Mouse (Mus musculus): ENCODE measurements around the gene Dnajb13. TPM values are rescaled to one million over a fixed set of nuclear protein-coding genes. Genes with fewer than 3 reads are reported as not detected.

Dnajb13 gene
- total and polyA plus RNA-seq, 3 experiments = 2.0 to 3.6 TPM; not detected in 1

GRCm38 (mm10) chr7:100522222-100522621, 7.5 kb upstream of the Dnajb13 start:
- peak in 2 of 3 experiments; percentile 19 to 25; a peak in 3 of 6 replicates for TF ChIP-seq CTCF (IDR thresholded peaks at IDR 0.05 in 2 of 3, conservative IDR thresholded peaks at IDR 0.05 in 1 of 3; ENCODE audit: control insufficient read depth in 1 of 3, insufficient read depth in 1 of 3, low read depth in 2 of 3, low read length in 3 of 3, poor library complexity in 1 of 3, severe bottlenecking in 1 of 3)
- no peak for TF ChIP-seq POLR2A (IDR thresholded peaks at IDR 0.05; ENCODE audit: control insufficient read depth in 1 of 2, insufficient read depth in 1 of 2, low read depth in 1 of 2, low read length in 2 of 2, poor library complexity in 1 of 2)
- peaks cover 0 to 3% of the 10 kb centered on the region in 2 experiments; a peak in 2 of 4 replicates for H3K36me3 ChIP-seq (ENCODE audit: control insufficient read depth in 1 of 2, insufficient read depth in 2 of 2, low read length in 2 of 2)

GRCm38 (mm10) chr7:100520663-100521285, 6.0 kb upstream of the Dnajb13 start:
- Histone ChIP-seq H3K27ac (ENCODE audit: control insufficient read depth, low read depth, low read length) (no peak overlapping the region), H3K4me3 (ENCODE audit: control insufficient read depth in 1 of 2, insufficient read depth in 1 of 2, low read depth in 2 of 2, low read length in 2 of 2) (peak overlapping the region in 1 of 2 experiments; percentile 38; a peak in 1 of 4 replicates), H3K27me3 (ENCODE audit: control insufficient read depth in 1 of 2, insufficient read depth in 2 of 2, low read length in 2 of 2) (no peaks in the 10 kb centered on the region), H3K79me2 (ENCODE audit: control insufficient read depth, insufficient read depth, low read length, poor library complexity) (no peaks in the 10 kb centered on the region), H3K9ac (ENCODE audit: control insufficient read depth, low read depth, low read length, poor library complexity, severe bottlenecking) (no peak overlapping the region), H3K4me1 (ENCODE audit: control insufficient read depth in 1 of 2, insufficient read depth in 2 of 2, low read length in 2 of 2) (peaks cover 0 to 9% of the 10 kb centered on the region in 2 experiments; a peak in 2 of 4 replicates), H3K36me3 (ENCODE audit: control insufficient read depth in 1 of 2, insufficient read depth in 2 of 2, low read length in 2 of 2) (peaks cover 0 to 3% of the 10 kb centered on the region in 2 experiments; a peak in 2 of 4 replicates), H3K9me3 (replicated peaks; ENCODE audit: insufficient read depth, low read length) (no peaks in the 10 kb centered on the region)
- DNase-seq (ENCODE audit: low read depth, low spot score) = peak; percentile 88
- TF ChIP-seq ZNF384 (IDR thresholded peaks at IDR 0.05; ENCODE audit: low read depth, low read length) (no peak), MYC (IDR thresholded peaks at IDR 0.05; ENCODE audit: low read depth, low read length) (peak; percentile 32; the same call in 1 of the 2 replicates), ZC3H11A (IDR thresholded peaks at IDR 0.05; ENCODE audit: low read depth, low read length) (peak; percentile 93), USF1 (IDR thresholded peaks at IDR 0.05; ENCODE audit: low read depth, low read length) (peak; percentile 71), ELF1 (IDR thresholded peaks at IDR 0.05; ENCODE audit: low read depth, low read length) (no peak), RAD21 (IDR thresholded peaks at IDR 0.05; ENCODE audit: low read depth, low read length) (peak; percentile 96), USF2 (IDR thresholded peaks at IDR 0.05; ENCODE audit: borderline replicate concordance in 1 of 2, insufficient read depth in 1 of 2, low read depth in 1 of 2, low read length in 2 of 2) (no peak), ETS1 (IDR thresholded peaks at IDR 0.05; ENCODE audit: low read depth, low read length) (no peak), EP300 (IDR thresholded peaks at IDR 0.05; ENCODE audit: low read depth in 1 of 2, low read length in 2 of 2) (no peak), RCOR1 (IDR thresholded peaks at IDR 0.05; ENCODE audit: low read depth, low read length) (no peak), CHD1 (IDR thresholded peaks at IDR 0.05; ENCODE audit: low read depth, low read length) (no peak), E2F4 (IDR thresholded peaks at IDR 0.05; ENCODE audit: borderline replicate concordance, low read depth, low read length) (no peak), CHD2 (IDR thresholded peaks at IDR 0.05; ENCODE audit: low read length) (no peak), MXI1 (IDR thresholded peaks at IDR 0.05; ENCODE audit: low read depth, low read length) (no peak), MEF2A (IDR thresholded peaks at IDR 0.05; ENCODE audit: extremely low read depth, insufficient replicate concordance, low read depth, low read length, poor library complexity, severe bottlenecking) (no peak), POLR2A (IDR thresholded peaks at IDR 0.05; ENCODE audit: control insufficient read depth in 1 of 2, insufficient read depth in 1 of 2, low read depth in 1 of 2, low read length in 2 of 2, poor library complexity in 1 of 2) (no peak), CTCF (IDR thresholded peaks at IDR 0.05 in 2 of 3, conservative IDR thresholded peaks at IDR 0.05 in 1 of 3; ENCODE audit: control insufficient read depth in 1 of 3, insufficient read depth in 1 of 3, low read depth in 2 of 3, low read length in 3 of 3, poor library complexity in 1 of 3, severe bottlenecking in 1 of 3) (peak; percentile 78 to 97 (median 95)), UBTF (IDR thresholded peaks at IDR 0.05; ENCODE audit: borderline replicate concordance, insufficient read depth, low read depth, low read length) (no peak), POLR2AphosphoS2 (IDR thresholded peaks at IDR 0.05; ENCODE audit: low read length) (no peak), SMC3 (IDR thresholded peaks at IDR 0.05; ENCODE audit: low read depth, low read length) (peak; percentile 92), ZMIZ1 (IDR thresholded peaks at IDR 0.05; ENCODE audit: low read depth, low read length) (no peak)

More at GRCm38 (mm10) chr7:100522222-100522621, 7.5 kb upstream of the Dnajb13 start:
- Histone ChIP-seq H3K27ac (ENCODE audit: control insufficient read depth, low read depth, low read length) (no peak overlapping the region), H3K4me3 (ENCODE audit: control insufficient read depth in 1 of 2, insufficient read depth in 1 of 2, low read depth in 2 of 2, low read length in 2 of 2) (no peak overlapping the region), H3K9me3 (replicated peaks; ENCODE audit: insufficient read depth, low read length) (no peaks in the 10 kb centered on the region), H3K4me1 (ENCODE audit: control insufficient read depth in 1 of 2, insufficient read depth in 2 of 2, low read length in 2 of 2) (peaks cover 0 to 9% of the 10 kb centered on the region in 2 experiments; a peak in 2 of 4 replicates), H3K9ac (ENCODE audit: control insufficient read depth, low read depth, low read length, poor library complexity, severe bottlenecking) (no peak overlapping the region), H3K27me3 (ENCODE audit: control insufficient read depth in 1 of 2, insufficient read depth in 2 of 2, low read length in 2 of 2) (no peaks in the 10 kb centered on the region), H3K79me2 (ENCODE audit: control insufficient read depth, insufficient read depth, low read length, poor library complexity) (no peaks in the 10 kb centered on the region)
- no peak for DNase-seq (ENCODE audit: low read depth, low spot score)

Measured in MEL (cell line).